Mouse (Mus musculus): ENCODE results near the gene Dnajc1.

- TF ChIP-seq CTCF (IDR thresholded peaks at IDR 0.05; ENCODE audit: insufficient read depth, low read length) (no peak), POLR2A (IDR thresholded peaks at IDR 0.05; ENCODE audit: borderline replicate concordance, extremely low read depth, low read depth, low read length) (no peak)
These were observed 185.8 kb downstream of the Dnajc1 start for GRCm38 (mm10) chr2:18206811-18207210.

All from lung, adult 2 months (tissue).